Mouse (Mus musculus) intestine, embryonic 16.5 days (tissue): ENCODE data around the gene Tma7. TPM values are rescaled to one million over a fixed set of nuclear protein-coding genes. Genes with fewer than 3 reads are reported as not detected.

Experiments used
- ATAC-seq: fragments of 200-750 bp; cut with Nextera tagmentation; 2 replicates; pipeline ENCODE4 v1.8.0; 2017; ENCODE audit warnings: moderate TSS enrichment, moderate library complexity
- H3K27ac ChIP-seq: fragments of 300-500 bp; sonication (generic); 2 replicates; pipeline ENCODE4 v1.5.1; 2014; ENCODE audit warnings: mild to moderate bottlenecking, low read length
- H3K27me3 ChIP-seq: fragments of 300-500 bp; sonication (generic); replicated peaks from 2 replicates; pipeline ENCODE4 v1.6.1; 2014; ENCODE audit warnings: low read length, control low read depth, mixed read lengths; ENCODE audit not compliant: control insufficient read depth, insufficient read depth
- H3K36me3 ChIP-seq: fragments of 300-500 bp; sonication (generic); 2 replicates; pipeline ENCODE4 v1.6.1; 2014; ENCODE audit warnings: low read length, control low read depth; ENCODE audit not compliant: control insufficient read depth, insufficient read depth
- H3K4me1 ChIP-seq: fragments of 300-500 bp; sonication (generic); 2 replicates; pipeline ENCODE4 v1.6.1; 2014; ENCODE audit warnings: low read length, control low read depth, mixed read lengths; ENCODE audit not compliant: control insufficient read depth, insufficient read depth
- H3K4me2 ChIP-seq: fragments of 300-500 bp; sonication (generic); 2 replicates; pipeline ENCODE4 v1.6.1; 2014; ENCODE audit warnings: low read depth, low read length, control low read depth
- H3K4me3 ChIP-seq: fragments of 300-500 bp; sonication (generic); 2 replicates; pipeline ENCODE4 v1.5.1; 2014; ENCODE audit warnings: mild to moderate bottlenecking, low read length
- H3K9ac ChIP-seq: fragments of 300-500 bp; sonication (generic); 2 replicates; pipeline ENCODE4 v1.6.1; 2014; ENCODE audit warnings: low read depth, low read length
- H3K9me3 ChIP-seq: fragments of 300-500 bp; sonication (generic); 2 replicates; pipeline ENCODE4 v1.6.1; 2016; ENCODE audit warnings: low read length, control low read depth; ENCODE audit not compliant: control insufficient read depth
- WGBS: fragments of 180-500 bp; shearing (Covaris S2); extraction: QIAGEN DNeasy Blood & Tissue Kit; methylation state at CpG from one replicate; pipeline ENCODE4 v1.1.7; 2014; 5-methylcytosine and 5-hydroxymethylcytosine counted together
- polyA plus RNA-seq: library from polyadenylated mRNA; unstranded; fragments of >200 nt; fragmentation: Nextera tagmentation; extraction: Ambion mirVana; gene quantifications from 2 replicates; pipeline ENCODE4 v1.2.1, GENCODE M21; 2015

The Tma7 gene
- polyA plus RNA-seq, 1 experiment from 2014 or later: 612 TPM

GRCm38 (mm10) chr9:109046306-109046705, 36.1 kb downstream of the Tma7 start:
- H3K4me1 ChIP-seq: peaks cover 5% of the 10 kb centered on the region
- ATAC-seq: no peak

GRCm38 (mm10) chr9:109041351-109041750, 41.0 kb downstream of the Tma7 start:
- no peak overlapping the region for H3K4me3 ChIP-seq
- peak overlapping the region; percentile 93 for H3K27ac ChIP-seq
- no peaks in the 10 kb centered on the region for H3K27me3 ChIP-seq
- H3K36me3 ChIP-seq: no peaks in the 10 kb centered on the region
- WGBS: 62% methylated on average over 7 of the region's 7 CpGs
- peak overlapping the region; percentile 92 for H3K9ac ChIP-seq
- peaks cover 30% of the 10 kb centered on the region for H3K4me1 ChIP-seq
- H3K9me3 ChIP-seq: no peaks in the 10 kb centered on the region
- H3K4me2 ChIP-seq: peak overlapping the region; percentile 74
- 0 out of 2 replicates have a peak, but pooled peaks have one; percentile 1 for ATAC-seq

More at GRCm38 (mm10) chr9:109046306-109046705, 36.1 kb downstream of the Tma7 start:
- WGBS: 41% methylated on average over 5 of the region's 5 CpGs
- no peaks in the 10 kb centered on the region for H3K9me3 ChIP-seq
- 0 out of 2 replicates have a peak, but pooled peaks cover under 1% of the 10 kb centered on the region for H3K36me3 ChIP-seq
- no peak overlapping the region for H3K9ac ChIP-seq
- no peak overlapping the region for H3K4me3 ChIP-seq
- no peak overlapping the region for H3K27ac ChIP-seq
- no peaks in the 10 kb centered on the region for H3K27me3 ChIP-seq
- H3K4me2 ChIP-seq: no peak overlapping the region

DNA sequence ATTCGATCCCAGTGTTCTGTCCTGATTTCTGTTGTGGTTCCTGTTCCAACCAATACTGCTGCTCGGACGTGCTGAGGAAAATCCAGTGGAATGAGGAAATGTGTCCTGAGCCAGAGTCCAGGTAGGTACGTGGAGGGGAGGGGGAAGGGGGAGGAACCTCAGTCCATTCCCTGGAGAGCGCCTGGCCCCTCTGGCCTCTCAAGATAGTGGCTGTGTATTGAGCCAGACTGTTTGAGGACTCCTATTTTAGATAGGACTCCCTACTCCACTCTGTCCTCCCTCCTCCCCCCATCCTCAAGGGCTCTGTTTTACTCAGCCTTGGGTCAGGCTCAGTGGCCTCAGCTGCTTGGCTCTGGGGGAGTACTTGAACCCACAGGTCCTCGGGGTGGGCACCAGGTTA, 41.5 kb downstream of the Tma7 start:
- peak; percentile 88 for ATAC-seq
- Histone ChIP-seq H3K4me2 (peak overlapping the region; percentile 74), H3K27ac (peak overlapping the region; percentile 93), H3K4me3 (peak overlapping the region; percentile 84), H3K9me3 (no peaks in the 10 kb centered on the region), H3K36me3 (no peaks in the 10 kb centered on the region), H3K4me1 (peaks cover 30% of the 10 kb centered on the region), H3K9ac (peak overlapping the region; percentile 92), H3K27me3 (no peaks in the 10 kb centered on the region)
- WGBS: 45% methylated on average over 6 of the region's 6 CpGs

GRCm38 (mm10) chr9:109040216-109040615, 42.2 kb downstream of the Tma7 start:
- Histone ChIP-seq H3K9me3 (no peaks in the 10 kb centered on the region), H3K4me1 (peaks cover 30% of the 10 kb centered on the region), H3K27ac (peak overlapping the region; percentile 93), H3K4me2 (peak overlapping the region; percentile 74), H3K9ac (peak overlapping the region; percentile 92), H3K36me3 (no peaks in the 10 kb centered on the region), H3K4me3 (peak overlapping the region; percentile 84), H3K27me3 (no peaks in the 10 kb centered on the region)
- 0 out of 2 replicates have a peak, but pooled peaks have one; percentile 11 for ATAC-seq
- 64% methylated on average over 8 of the region's 8 CpGs for WGBS

- no peak for ATAC-seq
- H3K4me1 ChIP-seq: peaks cover 30% of the 10 kb centered on the region
- H3K27me3 ChIP-seq: no peaks in the 10 kb centered on the region
- peak overlapping the region; percentile 93 for H3K27ac ChIP-seq
- peak overlapping the region; percentile 84 for H3K4me3 ChIP-seq
- H3K9ac ChIP-seq: peak overlapping the region; percentile 92
- no peaks in the 10 kb centered on the region for H3K9me3 ChIP-seq
- peak overlapping the region; percentile 74 for H3K4me2 ChIP-seq
- no peaks in the 10 kb centered on the region for H3K36me3 ChIP-seq
- WGBS: 68% methylated on average over 4 of the region's 4 CpGs
Measured at GRCm38 (mm10) chr9:109039681-109040080, 42.7 kb downstream of the Tma7 start.

DNA sequence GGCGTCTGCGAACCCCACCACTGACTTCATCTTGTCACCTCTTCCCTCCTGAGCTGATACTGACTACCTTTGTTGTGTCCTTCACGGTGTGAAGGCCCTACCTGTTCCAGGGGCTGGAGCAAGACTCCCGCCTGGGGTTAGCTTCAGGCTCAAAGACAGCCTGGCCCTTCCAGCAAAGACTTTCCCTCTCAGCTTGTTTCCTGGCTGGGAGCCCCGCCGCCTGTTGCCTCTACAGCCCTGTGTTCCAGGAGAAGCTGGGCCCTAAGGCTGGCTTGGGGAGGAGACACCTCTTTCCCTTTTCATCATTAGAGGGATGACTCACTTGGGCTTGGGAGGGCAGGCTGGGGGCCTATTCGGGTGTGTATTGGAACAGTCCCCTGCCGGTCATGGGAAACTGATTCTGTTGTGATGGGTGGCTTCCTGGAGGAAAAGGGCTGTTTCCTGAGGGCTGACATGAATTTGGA, 43.5 kb downstream of the Tma7 start:
- 20% methylated on average over 8 of the region's 8 CpGs for WGBS

GRCm38 (mm10) chr9:109038086-109038895, 44.1 kb downstream of the Tma7 start, which contains the start of gene Shisa5:
Gene Shisa5 (plus strand): TSS chr9:109038565.
- peak within 1 kb of the TSS; percentile 84 for H3K4me3 ChIP-seq
- peak within 1 kb of the TSS; percentile 92 for H3K9ac ChIP-seq
- peak within 1 kb of the TSS; percentile 74 for H3K4me2 ChIP-seq
- peak within 1 kb of the TSS; percentile 93 for H3K27ac ChIP-seq
- under 1% methylated on average over 40 of the region's 40 CpGs for WGBS
- H3K27me3 ChIP-seq: no peaks in the 10 kb centered on the region
- H3K9me3 ChIP-seq: no peaks in the 10 kb centered on the region
- peaks cover 30% of the 10 kb centered on the region for H3K4me1 ChIP-seq
- H3K36me3 ChIP-seq: no peaks in the 10 kb centered on the region
- ATAC-seq: peak; percentile 82

More for the DNA sequence above, 43.5 kb downstream of the Tma7 start:
- H3K27ac ChIP-seq: peak overlapping the region; percentile 93
- H3K36me3 ChIP-seq: no peaks in the 10 kb centered on the region
- no peaks in the 10 kb centered on the region for H3K27me3 ChIP-seq
- peaks cover 30% of the 10 kb centered on the region for H3K4me1 ChIP-seq
- H3K9ac ChIP-seq: peak overlapping the region; percentile 92
- H3K4me2 ChIP-seq: peak overlapping the region; percentile 74
- H3K4me3 ChIP-seq: peak overlapping the region; percentile 84
- ATAC-seq: peak; percentile 31
- no peaks in the 10 kb centered on the region for H3K9me3 ChIP-seq

DNA sequence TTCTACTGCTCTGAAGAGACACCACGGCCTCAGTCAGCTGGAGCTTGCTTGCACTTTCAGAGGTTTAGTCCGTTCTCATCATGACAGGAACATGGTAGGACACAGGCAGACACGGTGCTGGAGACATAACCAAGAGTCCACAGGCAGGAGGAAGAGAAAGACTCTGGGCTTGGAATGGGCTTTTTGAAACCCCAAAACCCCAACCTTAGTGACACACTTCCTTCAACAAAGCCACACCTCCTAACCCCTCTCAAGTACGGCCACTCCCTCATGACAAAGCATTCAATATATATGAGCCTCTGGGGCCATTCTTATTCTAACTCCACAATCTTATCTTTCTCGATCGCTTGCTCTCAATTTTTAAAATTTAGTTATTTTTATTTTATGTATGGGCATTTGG, 50.0 kb downstream of the Tma7 start:
- WGBS: 80% methylated on average over 6 of the region's 6 CpGs
- H3K4me3 ChIP-seq: no peak overlapping the region
- ATAC-seq: no peak
- no peak overlapping the region for H3K4me2 ChIP-seq
- peaks cover 12% of the 10 kb centered on the region; the same call in 1 of the 2 replicates for H3K4me1 ChIP-seq
- no peaks in the 10 kb centered on the region for H3K27me3 ChIP-seq
- H3K9me3 ChIP-seq: no peaks in the 10 kb centered on the region
- H3K36me3 ChIP-seq: no peaks in the 10 kb centered on the region
- H3K27ac ChIP-seq: no peak overlapping the region
- no peak overlapping the region for H3K9ac ChIP-seq

DNA sequence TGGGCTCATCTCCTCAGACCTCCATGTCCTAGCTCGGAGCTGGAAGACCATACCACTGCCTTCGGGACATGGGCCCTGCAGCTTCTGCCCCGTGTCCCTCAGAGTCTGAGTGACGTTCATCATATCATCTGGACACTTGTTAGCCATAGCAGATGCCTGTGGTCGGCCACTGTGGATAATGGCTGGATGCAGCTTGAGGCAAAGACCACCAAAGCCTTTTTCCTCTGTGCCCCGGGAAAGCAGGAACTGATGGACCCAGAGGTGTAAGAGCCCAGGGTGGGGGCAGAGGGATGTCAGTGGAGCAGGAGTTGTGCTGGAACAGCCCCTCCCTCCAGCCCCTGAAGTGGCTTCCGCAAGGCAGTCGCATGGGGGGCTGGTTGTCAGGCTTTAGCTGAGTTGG, 50.7 kb downstream of the Tma7 start:
- no peaks in the 10 kb centered on the region for H3K27me3 ChIP-seq
- H3K36me3 ChIP-seq: no peaks in the 10 kb centered on the region
- H3K9me3 ChIP-seq: no peaks in the 10 kb centered on the region
- 86% methylated on average over 8 of the region's 8 CpGs for WGBS
- no peak overlapping the region for H3K4me2 ChIP-seq
- H3K27ac ChIP-seq: no peak overlapping the region
- ATAC-seq: no peak
- H3K4me3 ChIP-seq: no peak overlapping the region
- H3K9ac ChIP-seq: no peak overlapping the region
- peaks cover 12% of the 10 kb centered on the region; the same call in 1 of the 2 replicates for H3K4me1 ChIP-seq
